Comparison of ENCODE assay signal across 10 mouse cellular contexts in genomic region chr2:27775625-27776024, GRCm38 (mm10).
DNase-seq lines count a peak whose midpoint lies in the region; ATAC-seq and TF ChIP-seq lines count a peak whose summit lies in the region.
"Had no signal": no experiment of that assay in that cellular context is flagged by ENCODE, and none has a peak within 500 bp of the region (broad histone marks: within the 10 kb centered on the region; RNA-seq: fewer than 3 reads in every experiment).

No protein-coding gene starts in this region.

- H3K27ac ChIP-seq in liver, postnatal 0 days (ENCODE audit: low read depth) = no peak overlapping the region
- no peak overlapping the region for H3K27ac ChIP-seq in liver, embryonic 11.5 days (ENCODE audit: low read depth, low read length)
- no peak overlapping the region for H3K27ac ChIP-seq in embryonic facial prominence, embryonic 11.5 days (replicated peaks; ENCODE audit: low read depth, low read length)
- peak overlapping the region; percentile 43; the same call in 1 of the 2 replicates for H3K27ac ChIP-seq in heart, embryonic 10.5 days
- H3K27ac ChIP-seq: liver, embryonic 14.5 days; neural tube, embryonic 12.5 days had no signal

- no peak overlapping the region for H3K4me3 ChIP-seq in liver, postnatal 0 days (ENCODE audit: low read depth, low read length)
- no peak overlapping the region for H3K4me3 ChIP-seq in liver, embryonic 11.5 days (ENCODE audit: low read depth, low read length)
- H3K4me3 ChIP-seq in embryonic facial prominence, embryonic 11.5 days (ENCODE audit: low read depth, low read length) = no peak overlapping the region
- H3K4me3 ChIP-seq in heart, embryonic 10.5 days = no peak overlapping the region
- H3K4me3 ChIP-seq: neural tube, embryonic 12.5 days had no signal

- no peak overlapping the region for H3K4me2 ChIP-seq in liver, postnatal 0 days (ENCODE audit: low read depth, low read length)
- no peak overlapping the region for H3K4me2 ChIP-seq in liver, embryonic 11.5 days
- no peak overlapping the region for H3K4me2 ChIP-seq in embryonic facial prominence, embryonic 11.5 days (ENCODE audit: low read depth, low read length)
- H3K4me2 ChIP-seq: neural tube, embryonic 12.5 days had no signal

- no peaks in the 10 kb centered on the region for H3K36me3 ChIP-seq in liver, postnatal 0 days (replicated peaks; ENCODE audit: insufficient read depth, low read length)
- no peaks in the 10 kb centered on the region for H3K36me3 ChIP-seq in liver, embryonic 11.5 days (ENCODE audit: control insufficient read depth, insufficient read depth, low read length)
- H3K36me3 ChIP-seq in embryonic facial prominence, embryonic 11.5 days (replicated peaks; ENCODE audit: control insufficient read depth, insufficient read depth, low read depth, low read length) = no peaks in the 10 kb centered on the region
- H3K36me3 ChIP-seq in heart, embryonic 10.5 days = no peaks in the 10 kb centered on the region
- H3K36me3 ChIP-seq: neural tube, embryonic 12.5 days had no signal

- DNase-seq in liver, postnatal 0 days = no peak
- DNase-seq in liver, embryonic 11.5 days (ENCODE audit: low spot score) = no peak
- peak; percentile 29 for DNase-seq in embryonic facial prominence, embryonic 11.5 days (ENCODE audit: low spot score)
- DNase-seq in heart, embryonic 10.5 days (ENCODE audit: low spot score) = no peak
- DNase-seq in lung, postnatal 4 days = peak; percentile 40 to 58
- no peak for DNase-seq in T-cell, adult 2 months (ENCODE audit: low spot score)
- DNase-seq: cerebellum, postnatal 36 days had no signal

- H3K9me3 ChIP-seq in liver, postnatal 0 days (ENCODE audit: low read length) = no peaks in the 10 kb centered on the region
- H3K9me3 ChIP-seq in liver, embryonic 11.5 days (ENCODE audit: control insufficient read depth, low read length) = no peaks in the 10 kb centered on the region
- H3K9me3 ChIP-seq in embryonic facial prominence, embryonic 11.5 days (replicated peaks; ENCODE audit: control insufficient read depth, low read length) = no peaks in the 10 kb centered on the region
- H3K9me3 ChIP-seq in heart, embryonic 10.5 days = no peaks in the 10 kb centered on the region
- H3K9me3 ChIP-seq: neural tube, embryonic 12.5 days had no signal

- TF ChIP-seq EP300 in liver, postnatal 0 days (IDR thresholded peaks at IDR 0.05; ENCODE audit: low read depth) = no peak

- no peak for ATAC-seq in liver, postnatal 0 days
- no peak for ATAC-seq in liver, embryonic 11.5 days (replicated peaks; ENCODE audit: low FRiP score)
- no peak for ATAC-seq in embryonic facial prominence, embryonic 11.5 days (replicated peaks; ENCODE audit: insufficient number of reproducible peaks, low FRiP score, low TSS enrichment, low read depth)
- ATAC-seq in activated CD4-positive, CD25-positive, alpha-beta regulatory T cell, adult 4 months = no peak

- 0 out of 2 replicates have a peak, but pooled peaks cover 15% of the 10 kb centered on the region for H3K4me1 ChIP-seq in liver, postnatal 0 days (ENCODE audit: insufficient read depth)
- H3K4me1 ChIP-seq in liver, embryonic 11.5 days (replicated peaks; ENCODE audit: control insufficient read depth, insufficient read depth, low read length) = no peaks in the 10 kb centered on the region
- peaks cover 11% of the 10 kb centered on the region for H3K4me1 ChIP-seq in embryonic facial prominence, embryonic 11.5 days (ENCODE audit: control insufficient read depth, insufficient read depth, low read length)
- H3K4me1 ChIP-seq in heart, embryonic 10.5 days = peaks cover 44% of the 10 kb centered on the region
- H3K4me1 ChIP-seq: neural tube, embryonic 12.5 days had no signal

- peak; percentile 21; the same call in 1 of the 2 replicates for TF ChIP-seq CTCF in liver, postnatal 0 days (IDR thresholded peaks at IDR 0.05; ENCODE audit: low read depth)

- WGBS in liver, postnatal 0 days (ENCODE audit: insufficient replicate concordance) = 60% methylated on average over 5 of the region's 5 CpGs
- WGBS in liver, embryonic 11.5 days = 53% methylated on average over 5 of the region's 5 CpGs
- WGBS in embryonic facial prominence, embryonic 11.5 days = 55% methylated on average over 5 of the region's 5 CpGs
- 39% methylated on average over 5 of the region's 5 CpGs for WGBS in heart, embryonic 10.5 days

- no peaks in the 10 kb centered on the region for H3K27me3 ChIP-seq in liver, postnatal 0 days (ENCODE audit: insufficient read depth, low read length)
- H3K27me3 ChIP-seq in liver, embryonic 11.5 days (replicated peaks; ENCODE audit: control insufficient read depth, insufficient read depth, low read length) = no peaks in the 10 kb centered on the region
- H3K27me3 ChIP-seq in embryonic facial prominence, embryonic 11.5 days (ENCODE audit: control insufficient read depth, insufficient read depth, low read length) = no peaks in the 10 kb centered on the region
- peaks cover 19% of the 10 kb centered on the region; the same call in 1 of the 2 replicates for H3K27me3 ChIP-seq in heart, embryonic 10.5 days (ENCODE audit: insufficient read depth, poor library complexity, severe bottlenecking)
- H3K27me3 ChIP-seq: neural tube, embryonic 12.5 days had no signal

- H3K9ac ChIP-seq in liver, postnatal 0 days (replicated peaks) = no peak overlapping the region
- no peak overlapping the region for H3K9ac ChIP-seq in liver, embryonic 11.5 days (ENCODE audit: low read depth, low read length)
- no peak overlapping the region for H3K9ac ChIP-seq in embryonic facial prominence, embryonic 11.5 days (replicated peaks; ENCODE audit: low read length)
- H3K9ac ChIP-seq: liver, embryonic 14.5 days; neural tube, embryonic 12.5 days had no signal

Comparison
In these comparisons a context has a peak if more than half of its experiments do, and no peak if none do; other contexts are left out.
1. DNase-seq: peak in embryonic facial prominence, embryonic 11.5 days (single experiment) and lung, postnatal 4 days (2 of 2); none in liver, postnatal 0 days (single experiment), liver, embryonic 11.5 days (single experiment), heart, embryonic 10.5 days (single experiment) and T-cell, adult 2 months (single experiment).